Mouse (Mus musculus): ENCODE results near the gene Trim47.
A peak's percentile ranks its signal among the peaks of the same experiment; 100 is the strongest.

The Trim47 gene

DNA sequence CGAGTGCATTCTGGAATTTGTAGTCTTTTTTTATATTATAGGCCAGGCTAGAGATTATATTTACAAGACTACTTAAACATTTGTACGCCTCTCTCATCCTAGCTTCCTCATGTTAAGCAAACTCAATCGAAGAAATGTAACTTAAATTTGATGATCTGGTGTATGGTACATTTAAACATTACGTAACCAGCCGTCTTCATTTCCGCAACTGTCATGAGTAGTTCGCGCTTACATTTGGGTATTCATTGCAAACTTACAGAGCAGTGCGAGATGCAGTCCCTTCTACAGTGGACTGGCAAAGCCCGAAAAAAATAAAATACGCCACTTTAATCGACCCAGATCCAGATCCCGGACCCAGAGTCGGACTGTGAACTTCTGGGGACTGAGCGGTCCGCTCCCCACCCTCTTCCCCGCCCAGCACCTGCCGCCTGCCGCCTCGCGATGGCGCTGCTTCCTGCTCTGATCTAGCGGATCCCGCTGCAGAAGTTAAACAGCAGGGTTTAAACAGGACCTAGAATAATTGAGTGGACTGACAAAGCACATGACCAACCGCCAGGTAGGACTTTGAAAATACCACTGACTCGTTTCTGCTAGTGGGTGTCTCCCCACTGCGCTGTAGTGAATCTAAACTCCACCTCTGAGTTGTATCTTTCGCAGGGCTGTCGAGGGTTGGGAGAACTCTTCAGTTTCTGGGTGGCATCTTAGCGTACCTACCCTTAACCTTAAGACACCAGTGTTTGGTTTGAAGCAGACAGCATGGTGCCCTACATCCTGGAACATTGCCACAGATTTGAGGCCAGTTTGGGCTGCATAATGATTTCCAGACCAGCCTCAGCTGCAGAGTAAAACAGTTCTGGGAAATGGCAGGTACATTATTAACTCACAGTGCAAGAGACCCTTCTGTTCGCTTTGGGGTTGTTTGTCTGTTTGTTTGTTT lies 39.5 kb downstream of the Trim47 start:
- DNase-seq, result peak; percentile 94 to 95

DNA sequence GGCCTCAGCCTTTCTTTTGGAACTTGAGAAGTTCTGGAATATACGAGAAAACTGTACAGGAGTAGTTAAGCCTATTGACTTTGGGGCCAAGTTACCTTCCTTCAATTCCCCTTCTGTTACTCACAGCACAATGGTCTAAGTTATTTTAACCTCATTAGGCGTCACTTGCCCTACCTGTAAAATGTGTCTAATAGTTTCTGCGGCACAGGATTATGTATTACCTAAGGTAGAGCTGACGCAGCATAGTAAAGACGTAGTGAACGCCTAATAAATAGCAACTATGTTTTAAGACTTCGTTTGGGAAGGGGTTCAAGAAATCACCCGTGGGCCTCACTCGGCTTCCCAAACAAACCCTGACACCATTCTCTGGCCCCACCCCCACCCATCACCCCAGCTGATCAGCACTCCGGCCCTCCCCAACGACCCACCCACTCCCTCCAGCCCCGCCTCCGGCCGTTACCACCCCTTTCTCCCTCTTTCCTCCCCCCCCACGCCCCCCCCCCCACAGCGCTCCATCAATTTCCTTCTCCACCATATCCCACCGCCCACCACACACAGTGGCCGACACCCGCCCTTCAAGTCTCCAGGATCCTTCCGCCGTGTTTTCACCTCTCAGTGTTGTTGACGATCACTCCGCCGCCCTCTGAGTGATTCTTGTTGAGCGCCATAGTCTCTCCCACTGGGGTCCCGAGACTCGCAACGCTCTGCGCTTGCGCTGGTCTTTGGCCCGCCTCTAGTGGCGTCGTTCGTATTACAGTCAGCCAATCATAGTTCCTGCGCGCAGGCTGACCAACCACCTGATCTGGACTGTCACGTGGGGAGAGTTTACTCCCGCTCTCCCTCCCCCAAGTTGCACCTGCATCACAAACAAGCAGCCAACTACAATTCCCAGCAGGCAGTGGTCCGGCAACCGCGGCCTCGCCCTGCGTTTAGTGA lies 40.5 kb downstream of the Trim47 start, which contains the start of gene Wbp2:
TSS of gene Wbp2 (minus strand) at position 738 of the 936 bp plus-strand sequence.
- DNase-seq, result peak; percentile 95

DNA sequence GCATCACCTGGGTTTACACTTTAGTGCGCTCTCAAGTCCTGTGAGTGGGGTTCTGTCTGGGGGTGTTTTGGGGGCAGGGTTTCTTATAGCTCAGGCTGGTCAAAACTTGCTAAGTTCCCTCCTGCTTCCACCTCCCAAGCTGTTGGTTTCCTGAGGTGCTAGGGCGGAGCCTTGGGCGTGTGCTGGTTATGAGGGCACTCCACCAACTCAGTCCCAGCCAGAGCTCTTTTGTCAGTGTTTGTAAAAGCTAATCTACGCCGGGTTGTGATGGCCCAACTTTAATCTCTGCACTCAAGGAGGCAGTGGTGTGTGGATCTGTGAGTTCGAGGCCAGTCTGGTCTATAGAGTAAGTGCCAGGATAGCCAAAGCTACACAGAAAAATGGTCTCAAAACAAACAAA lies 42.8 kb downstream of the Trim47 start:
- DNase-seq, result peak in 1 of 2 experiments; percentile 14

DNA sequence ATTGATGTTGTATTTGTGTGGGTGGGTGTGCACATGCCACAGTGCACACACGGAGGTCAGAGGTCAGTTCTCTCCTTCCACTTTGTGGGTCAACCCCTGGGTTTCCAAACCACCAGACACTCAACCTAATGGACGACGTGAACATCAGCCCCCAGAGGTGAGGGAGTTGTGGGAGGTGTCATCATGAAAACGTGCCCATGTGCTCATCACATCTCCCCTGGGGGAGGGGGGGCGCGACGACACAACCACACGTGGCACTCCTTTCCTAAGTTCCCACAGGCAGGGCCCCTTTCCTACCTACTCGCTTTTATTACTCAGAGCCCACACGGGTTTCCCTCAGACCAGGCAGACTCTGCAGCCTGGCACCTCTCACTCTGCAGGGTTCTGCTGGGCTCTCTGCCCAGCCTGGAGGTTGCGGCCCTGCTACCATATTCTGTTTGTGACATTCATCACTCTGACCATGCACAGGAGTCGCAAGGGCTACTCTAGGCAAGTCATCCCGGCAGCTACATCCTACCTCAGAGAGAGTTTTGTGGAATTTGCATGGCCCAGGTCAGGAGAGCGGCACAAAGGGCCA lies 43.8 kb downstream of the Trim47 start:
- peak; percentile 61 to 66 for DNase-seq

DNA sequence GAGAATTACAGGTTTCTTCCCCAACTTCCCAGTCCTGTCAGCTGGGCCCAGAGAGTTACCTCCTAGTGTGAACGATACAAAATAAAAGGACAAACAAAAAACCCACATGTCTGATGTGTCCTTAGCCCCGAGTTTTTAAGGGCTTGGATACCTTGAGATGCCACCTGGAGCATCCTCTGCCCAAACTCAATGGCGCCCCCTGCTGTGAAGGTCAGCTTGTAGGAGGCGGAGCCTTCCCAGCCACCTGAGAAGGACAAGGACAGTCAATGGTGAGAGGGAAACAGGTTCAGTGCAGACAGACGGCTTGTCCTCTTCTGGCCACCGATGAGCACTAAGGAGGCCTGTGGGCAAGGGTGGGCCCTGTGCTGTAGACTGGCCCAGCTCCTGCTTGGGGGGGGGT lies 45.9 kb downstream of the Trim47 start:
- DNase-seq, result peak; percentile 71 to 88

DNA sequence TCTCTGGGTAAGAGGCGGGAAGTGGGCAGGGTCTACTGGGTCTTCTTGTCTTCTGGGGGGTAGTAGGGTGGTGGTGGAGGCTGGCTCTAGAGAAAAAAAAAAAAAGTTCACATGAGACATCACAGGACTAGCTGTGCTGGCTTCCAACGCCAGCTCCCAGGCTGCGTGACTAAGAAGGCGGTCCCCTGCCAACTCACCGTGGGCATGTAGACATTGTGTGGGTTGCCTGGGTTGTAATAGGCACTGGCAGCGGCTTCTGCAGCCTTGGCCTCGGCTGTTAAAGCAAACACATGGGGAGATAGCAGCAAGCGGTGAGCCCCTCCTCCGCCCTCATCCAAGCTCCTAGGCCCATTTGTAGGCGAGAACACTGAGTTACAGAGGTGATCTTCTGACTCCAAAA lies 47.5 kb downstream of the Trim47 start:
- peak; percentile 74 to 82 for DNase-seq

DNA sequence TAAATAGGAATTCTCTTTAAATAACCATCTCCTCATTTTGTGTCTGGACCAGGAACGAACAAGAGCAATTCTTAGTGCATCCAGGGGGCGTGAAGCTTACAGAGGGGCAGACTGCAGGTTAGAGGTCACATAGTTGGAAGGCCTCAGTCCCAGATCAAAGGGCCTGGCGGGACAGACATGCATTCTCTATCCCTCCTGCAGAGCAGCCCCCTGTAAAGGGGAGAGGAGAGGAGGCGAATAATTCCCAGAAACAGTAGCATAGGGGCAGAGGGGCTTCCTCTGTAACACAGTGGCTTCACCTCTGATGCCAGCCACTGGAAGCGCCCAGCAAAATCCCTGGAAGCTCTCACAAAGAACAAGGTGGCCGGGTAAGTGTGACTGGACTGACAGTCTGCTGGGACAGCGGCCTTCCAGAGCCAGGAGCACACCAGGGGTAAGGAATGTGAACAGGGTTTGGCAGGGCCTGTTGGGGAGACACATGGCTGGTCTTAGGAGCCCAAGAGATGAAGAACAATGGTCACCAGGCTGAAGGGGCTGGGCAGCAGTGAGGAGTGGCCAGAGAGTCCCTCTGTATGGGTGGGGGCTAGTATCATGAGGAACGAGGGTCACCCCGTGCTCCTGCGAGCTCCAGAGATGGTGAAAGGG lies 48.2 kb downstream of the Trim47 start:
- DNase-seq, result peak; percentile 52 to 57

DNA sequence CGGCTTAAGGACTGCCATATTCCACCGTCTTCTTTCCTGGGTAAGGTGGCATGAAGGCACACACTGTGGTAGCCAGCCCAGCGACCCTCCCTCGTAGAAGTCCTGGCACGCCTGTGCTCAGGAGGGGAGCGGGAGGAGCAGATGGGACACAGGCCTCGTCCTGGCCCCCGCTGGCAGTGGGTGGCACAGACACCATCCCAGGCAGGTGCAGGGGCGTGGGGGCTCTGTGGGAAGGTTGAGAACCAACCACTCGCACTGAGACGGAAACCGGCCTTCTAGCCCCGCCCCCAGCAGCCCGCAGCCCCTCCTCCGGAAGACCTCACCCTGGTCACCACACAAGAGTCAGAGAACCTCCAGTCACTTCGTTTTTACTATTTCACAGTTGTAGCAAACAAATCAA lies 48.8 kb downstream of the Trim47 start:
- peak; percentile 57 to 73 for DNase-seq

DNA sequence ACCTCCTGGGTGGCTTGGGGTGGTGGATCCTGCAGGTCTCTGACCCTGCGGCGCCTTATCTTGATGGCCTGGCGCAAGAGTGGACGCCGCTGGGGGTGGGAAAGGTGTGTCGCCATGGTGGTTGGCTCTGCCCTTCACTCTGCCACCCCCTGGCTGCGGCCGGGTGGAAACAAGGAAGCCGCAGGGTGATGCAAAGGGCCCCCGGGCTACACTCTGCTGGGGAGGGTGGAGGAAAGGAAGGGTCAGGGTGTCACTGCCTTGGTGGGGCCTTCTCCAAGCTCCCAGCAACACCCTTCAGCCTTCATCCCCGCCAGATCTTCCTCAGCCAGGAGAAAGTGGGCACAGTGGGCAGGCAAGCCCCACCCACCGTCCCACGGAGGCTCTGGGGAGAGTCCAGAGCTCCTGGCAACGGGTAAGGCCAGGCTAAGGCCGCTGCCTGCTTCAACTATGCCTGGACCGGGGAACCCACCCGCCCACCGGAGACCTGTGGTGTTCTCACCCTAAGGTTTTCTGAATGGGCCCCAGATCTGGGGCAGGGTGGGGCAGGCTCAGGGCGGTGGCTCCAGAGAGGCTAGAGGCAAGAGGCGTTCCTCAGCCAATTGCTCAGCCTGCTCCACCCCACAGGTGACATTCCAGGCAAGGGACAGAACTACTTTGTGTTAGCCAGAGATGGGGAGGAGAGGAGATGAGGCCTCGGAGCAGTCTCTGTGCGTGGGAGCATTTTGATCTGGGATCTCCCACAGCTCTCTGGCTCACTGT lies 49.4 kb downstream of the Trim47 start, which contains the start of gene Unc13d:
TSS of gene Unc13d (minus strand) at position 516 of the 759 bp plus-strand sequence.
- peak; percentile 58 to 59 for DNase-seq

DNA sequence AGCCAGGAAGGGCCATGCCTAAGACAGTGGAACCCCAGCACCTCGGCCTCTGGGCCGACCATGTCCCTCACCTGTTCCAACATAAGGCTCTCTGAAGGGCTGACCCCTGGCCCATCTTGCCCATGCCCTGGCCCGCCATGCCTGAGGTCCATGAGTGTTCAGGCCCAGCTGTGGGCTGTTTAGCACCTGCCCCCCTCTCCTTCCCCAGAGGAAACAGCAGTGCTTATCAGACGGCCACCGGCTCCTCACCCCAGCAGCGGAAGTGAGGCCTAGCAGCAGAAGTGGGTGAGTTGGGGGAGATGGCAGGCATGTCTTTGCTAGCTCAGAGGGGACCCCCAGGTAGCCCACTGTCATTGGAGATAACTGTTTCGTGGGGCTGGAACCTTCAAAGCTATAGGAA lies 50.2 kb downstream of the Trim47 start:
- DNase-seq, result peak; percentile 15 to 30

DNA sequence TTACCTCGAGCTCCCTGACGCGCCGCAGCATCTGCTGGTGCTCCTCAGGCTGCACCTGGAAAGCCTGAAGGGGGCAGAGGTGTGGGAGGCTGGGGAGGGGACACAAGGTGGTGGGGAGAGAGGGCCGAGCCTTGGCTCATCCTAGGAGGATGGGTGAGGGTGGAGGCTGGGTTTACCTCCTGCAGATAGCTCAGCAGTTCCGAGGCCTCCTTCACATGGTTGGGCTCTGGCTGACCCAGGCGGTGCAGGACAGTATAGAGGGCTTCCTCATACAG lies 50.8 kb downstream of the Trim47 start:
- peak in 1 of 2 experiments; percentile 20 for DNase-seq

DNA sequence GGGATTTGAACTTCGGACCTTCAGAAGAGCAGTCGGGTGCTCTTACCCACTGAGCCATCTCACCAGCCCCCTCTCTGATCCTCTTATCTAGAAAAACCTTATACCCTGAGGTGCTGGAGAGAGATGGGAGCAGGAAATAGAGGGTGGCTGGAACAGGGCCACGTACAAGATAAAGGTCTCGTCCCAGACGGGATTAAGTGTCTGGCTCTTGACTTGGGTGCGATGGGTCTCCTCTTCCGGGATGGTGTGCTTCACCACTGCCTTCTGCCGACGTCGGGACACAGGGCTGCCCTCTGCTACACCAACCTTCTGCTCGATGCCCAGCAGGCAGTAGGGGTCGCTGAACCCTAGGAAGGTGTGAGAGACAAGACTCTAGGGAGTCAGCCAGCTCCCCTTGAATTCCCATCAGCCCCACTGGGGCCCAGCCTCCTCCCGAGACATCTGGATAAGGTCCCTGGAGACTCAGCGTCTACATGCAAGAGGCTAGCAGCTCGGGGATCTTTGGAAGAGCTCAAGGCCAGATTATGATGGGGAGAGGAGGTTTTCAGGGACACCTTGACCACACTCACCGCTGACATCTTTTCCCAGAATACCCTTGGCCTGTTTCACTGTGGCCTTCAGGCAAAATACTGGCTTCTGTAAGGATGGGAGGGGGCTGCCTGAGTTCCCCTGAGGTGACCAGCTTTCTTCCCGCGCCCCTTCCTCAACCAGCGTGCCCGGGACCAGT lies 51.3 kb downstream of the Trim47 start:
- DNase-seq, result peak in 1 of 2 experiments; percentile 24

DNA sequence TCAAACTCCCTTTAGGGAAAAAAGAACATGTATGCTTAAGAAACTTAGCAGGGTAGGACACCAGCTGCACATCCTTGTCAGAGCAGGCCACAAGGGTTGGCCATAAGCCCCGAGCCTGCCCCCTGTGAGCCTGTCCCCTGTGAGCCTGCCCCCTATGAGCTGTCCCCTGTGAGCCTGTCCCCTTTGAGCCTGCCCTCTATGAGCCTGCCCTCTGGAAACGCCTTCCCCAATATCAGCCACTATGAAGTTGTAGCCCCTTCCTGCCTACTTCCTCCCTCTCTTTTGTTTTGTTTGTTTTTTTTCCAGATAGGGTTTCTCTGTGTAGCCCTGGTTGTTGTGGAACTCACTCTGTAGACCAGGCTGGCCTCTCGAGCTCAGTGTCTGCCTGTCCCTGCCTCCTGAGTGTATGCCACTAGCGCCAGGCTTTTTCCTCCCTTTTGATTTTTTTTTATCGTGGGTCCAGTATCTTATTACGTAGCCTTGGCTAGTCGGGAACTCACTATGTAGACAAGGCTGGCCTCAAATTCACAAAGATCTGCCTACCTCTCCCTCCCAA lies 52.5 kb downstream of the Trim47 start:
- no peak for DNase-seq

DNA sequence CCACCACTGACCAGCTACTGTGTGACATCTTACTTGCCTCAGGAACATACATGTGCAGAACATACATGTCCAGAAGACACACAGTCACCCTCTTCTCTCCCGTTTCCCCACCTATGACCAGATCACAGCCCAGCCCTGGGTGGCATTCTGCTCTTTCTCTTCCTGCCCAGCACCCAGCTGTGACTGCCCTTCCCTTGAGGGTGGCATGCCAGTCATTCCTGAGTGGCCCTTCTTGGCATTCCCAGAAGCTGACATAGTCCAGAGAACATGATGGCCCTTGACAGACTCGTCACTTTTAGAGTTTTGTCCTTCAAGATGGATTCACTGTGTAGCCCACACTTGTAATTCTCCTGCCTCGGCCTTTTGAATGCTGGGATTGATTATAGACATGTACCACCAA lies 54.4 kb downstream of the Trim47 start:
- DNase-seq, result no peak

DNA sequence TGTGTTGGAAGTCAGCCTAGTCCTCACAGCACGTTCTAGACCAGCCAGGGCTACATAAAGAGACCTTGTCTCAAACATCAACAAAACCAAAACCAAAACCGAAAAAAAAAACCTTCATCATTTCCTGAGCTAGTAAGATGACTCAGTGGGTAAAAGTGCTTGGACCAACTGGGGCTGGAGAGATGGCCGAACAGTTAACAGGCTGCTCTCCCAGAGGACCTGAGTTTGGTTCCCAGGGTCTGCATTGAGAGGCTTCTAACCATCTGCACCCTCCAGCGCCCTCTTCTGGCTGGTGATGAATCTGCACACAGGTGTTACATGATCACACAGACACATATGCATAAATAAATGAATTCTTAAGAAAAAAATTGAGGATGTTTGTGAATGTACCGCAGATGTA lies 55.5 kb downstream of the Trim47 start:
- peak in 1 of 2 experiments; percentile 60 for DNase-seq

DNA sequence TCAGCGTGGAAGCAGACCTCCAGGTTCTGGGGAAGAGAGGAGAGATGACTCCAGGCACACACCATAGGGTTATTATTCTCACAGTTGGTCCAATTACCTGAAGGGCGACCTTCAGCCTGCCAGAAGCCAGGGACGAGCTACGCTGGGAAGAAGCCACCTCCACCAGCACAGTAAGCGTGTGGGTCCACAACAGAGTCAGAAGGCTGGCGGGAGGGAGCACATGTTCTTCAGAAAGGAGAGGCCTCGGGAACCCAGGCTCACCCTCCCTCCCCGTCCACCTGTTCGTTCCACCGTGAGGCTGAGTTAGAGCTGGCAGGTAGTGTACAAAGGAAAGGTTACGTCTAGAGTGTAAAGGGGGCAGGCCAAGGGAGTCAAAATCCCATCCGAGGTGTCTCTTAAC lies 61.7 kb downstream of the Trim47 start:
- DNase-seq, result peak; percentile 62 to 63

DNA sequence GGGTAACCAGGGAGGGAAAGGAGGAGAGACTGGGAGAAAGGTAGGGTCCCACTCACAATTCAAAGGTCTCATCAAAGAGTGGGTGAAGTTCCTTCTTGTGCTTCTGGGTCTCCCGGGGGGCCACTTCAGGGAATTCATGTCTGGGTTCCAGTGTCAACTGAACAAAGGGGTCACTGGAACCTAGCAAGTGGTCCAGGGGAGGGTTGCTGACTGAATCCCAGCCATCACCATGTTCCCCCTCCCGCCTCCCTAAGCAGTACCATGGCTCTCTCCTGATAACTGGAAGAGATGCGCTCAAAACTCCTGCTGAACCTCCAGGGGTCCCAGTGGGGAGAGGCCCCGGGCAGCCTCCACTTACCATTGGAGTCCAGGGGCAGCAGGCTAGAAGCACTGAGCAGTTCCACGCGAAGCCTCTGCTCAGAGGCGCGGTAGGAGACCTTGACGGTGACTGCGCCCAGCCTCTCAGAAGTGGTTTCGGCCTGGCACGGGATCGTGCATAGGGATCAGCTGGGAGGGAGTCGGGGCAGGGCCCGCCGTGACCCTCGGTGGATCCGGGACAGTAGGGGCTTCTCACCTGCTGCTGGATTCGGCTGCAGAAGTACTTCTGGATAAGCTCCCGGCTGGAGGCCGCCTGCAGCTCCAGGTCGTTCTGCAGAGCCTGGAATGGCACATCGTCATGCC lies 62.7 kb downstream of the Trim47 start:
- DNase-seq, result peak; percentile 63 to 69

DNA sequence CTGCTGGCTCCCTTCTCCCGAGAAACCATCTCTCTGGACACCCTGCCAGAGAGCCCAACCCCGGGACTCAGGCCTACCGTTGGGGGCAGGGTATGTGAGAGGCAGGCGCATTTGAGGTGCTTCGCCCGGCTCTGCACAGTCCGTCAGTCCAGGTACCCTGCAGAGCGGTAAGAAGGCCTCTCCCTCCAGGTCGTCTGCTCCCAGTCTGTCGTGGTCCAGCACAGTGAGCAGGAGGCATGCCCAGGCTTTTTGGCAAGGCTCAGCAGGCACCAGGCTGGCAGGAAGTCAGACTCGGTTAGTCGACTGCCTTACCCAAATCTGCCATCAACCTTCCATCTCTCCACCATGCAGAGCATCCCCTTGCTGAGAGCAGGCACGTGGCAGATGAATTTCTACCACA lies 63.4 kb downstream of the Trim47 start:
- DNase-seq, result peak; percentile 96

DNA sequence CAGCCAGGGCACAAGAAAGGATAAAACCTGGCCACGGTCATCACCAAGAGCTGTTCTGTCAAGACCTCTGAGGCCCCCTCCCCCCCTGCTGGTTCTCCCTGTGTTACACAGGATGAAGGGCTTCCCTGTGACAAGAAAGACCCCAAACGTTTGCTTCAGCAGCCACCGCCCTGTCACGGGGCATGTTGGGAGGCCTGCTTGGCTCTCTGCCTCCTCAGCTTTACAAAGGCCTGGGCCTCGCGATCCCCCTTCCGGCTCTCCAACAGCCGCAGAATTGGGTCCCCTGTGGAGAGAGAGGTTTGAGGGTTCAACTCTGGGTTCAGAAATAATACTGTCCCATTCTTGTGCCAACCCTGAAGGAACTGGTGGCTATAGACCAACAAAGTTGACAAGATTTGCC lies 64.5 kb downstream of the Trim47 start:
- DNase-seq, result peak; percentile 69 to 71

Measured in cerebellum, postnatal 25 days (tissue).